Mouse (Mus musculus): ENCODE measurements at regions not wholly inside any gene's neighbourhood (a gene's known extent, or its start where the extent isn't known, plus 50 kb on each side); places are given as distances from the start of the nearest gene placed in this dataset.

DNA sequence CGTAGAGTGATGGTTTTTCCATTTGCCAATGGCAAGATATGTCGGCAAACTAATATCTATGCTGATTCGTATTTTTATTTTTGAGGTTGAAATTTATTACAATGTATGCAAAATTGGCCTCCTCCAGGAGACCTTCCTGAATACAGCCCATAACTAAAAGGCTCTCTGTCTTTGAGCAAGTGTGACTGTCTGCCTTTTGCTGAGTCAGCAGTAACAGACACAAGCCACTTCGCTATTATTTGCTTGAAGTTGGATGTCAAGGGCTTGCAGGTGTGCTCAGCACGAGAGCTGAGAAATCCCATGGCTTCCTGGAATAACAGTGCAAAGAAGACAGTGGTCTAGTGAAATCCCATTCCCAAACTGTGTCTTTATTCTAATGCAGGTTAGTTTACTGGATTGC, 56.9 kb downstream of the Dmrt2 start:
- no peak for DNase-seq (ENCODE audit: low read depth, low spot score)

DNA sequence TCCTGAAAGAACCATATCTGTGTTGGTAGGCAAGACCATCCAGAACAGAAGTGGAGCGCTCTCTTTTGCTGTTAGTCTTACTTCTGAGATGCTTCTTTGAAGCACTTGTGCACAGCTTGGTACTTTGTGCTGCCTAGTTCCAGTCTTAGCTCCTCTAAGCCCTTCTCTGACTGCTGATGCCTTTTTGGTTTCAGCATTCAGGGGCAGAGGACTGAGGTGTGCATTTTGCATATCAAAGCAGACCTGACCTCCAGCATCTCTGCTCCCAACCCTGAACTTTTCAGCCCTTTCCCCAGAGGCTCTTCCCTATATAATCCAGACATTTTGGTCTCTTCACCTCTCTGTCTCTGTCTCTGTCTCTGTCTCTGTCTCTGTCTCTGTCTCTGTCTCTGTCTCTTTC, 57.4 kb downstream of the Dmrt2 start:
- peak; percentile 32 for DNase-seq (ENCODE audit: low read depth, low spot score)

DNA sequence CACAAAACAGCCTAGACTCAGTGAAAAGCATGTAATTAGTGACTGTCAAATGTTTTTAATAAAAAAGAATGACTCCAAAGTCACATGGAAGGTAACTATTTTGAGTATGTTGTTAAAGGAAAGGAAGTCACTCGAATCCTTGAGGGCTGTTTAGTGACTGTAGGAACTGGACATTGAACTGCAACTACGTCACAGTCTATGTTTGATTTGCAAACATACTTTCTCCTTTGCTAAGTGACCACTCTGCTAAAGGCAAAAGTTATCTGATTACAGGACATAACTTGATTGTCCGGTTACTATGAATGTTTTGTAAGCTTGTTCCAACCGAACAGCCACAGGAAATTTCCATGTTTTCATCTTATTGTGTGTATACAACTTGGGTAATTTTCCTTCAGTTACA, 106.2 kb downstream of the Dmrt2 start:
- no peak for DNase-seq (ENCODE audit: low read depth, low spot score)

DNA sequence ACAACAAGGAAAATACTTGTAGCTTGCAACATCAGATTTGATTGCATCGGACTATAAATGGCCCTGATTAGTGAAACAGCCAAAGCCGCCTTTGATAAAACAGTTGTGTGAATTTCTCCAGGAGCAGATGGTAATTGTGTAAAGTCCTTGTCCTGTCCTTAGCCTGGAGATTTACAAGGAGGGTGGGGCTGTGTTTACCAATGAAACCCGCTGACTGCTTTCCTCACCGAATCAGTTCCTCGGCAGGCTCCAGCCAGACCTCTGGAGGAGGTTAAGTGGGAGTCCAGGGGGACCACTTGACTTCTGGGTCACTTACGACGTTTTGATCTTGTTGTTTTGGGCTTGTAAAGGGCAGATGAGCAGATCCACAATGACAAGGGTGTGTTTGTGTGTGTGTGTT, 107.1 kb downstream of the Dmrt2 start:
- peak; percentile 50 for DNase-seq (ENCODE audit: low read depth, low spot score)

DNA sequence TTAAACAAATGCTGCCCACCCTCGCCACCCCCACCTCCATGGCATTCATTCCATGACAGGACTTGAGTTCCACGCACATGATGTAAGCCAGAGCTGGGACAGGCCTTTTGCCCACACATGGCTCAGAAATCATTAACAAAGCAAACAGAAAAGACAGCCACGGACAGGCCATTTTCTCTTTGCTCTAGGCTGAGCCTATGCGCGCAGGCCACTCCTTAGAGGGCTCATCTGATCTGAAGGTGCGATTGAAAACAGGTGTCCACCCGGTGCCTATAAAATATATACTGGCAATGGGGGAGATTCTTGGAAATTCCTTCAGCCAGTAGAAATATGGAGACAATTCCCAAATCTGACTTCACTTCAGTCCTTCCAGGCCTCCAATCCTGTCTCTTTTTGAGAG, 109.1 kb downstream of the Dmrt2 start:
- DNase-seq (ENCODE audit: low read depth, low spot score) = no peak

DNA sequence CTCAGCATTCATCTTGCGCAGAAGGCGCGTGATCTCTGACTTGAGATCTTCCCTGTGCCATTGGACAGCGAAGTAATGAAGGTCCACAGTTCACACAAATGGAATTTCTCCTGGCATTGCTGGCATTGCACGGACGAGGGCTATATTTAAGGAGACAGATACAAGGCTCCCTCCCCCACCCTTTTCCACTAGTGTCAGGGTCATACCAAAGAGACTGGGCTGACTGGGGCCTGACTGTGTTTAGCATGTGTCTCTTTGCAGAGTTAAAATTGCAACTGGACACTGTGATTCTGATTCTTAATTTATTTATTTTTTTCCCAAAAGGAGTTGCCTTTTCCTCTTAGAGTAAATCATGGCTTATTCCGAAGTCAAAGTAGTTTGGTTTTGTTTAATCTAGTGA, 130.5 kb downstream of the Dmrt2 start:
- no peak for DNase-seq (ENCODE audit: low read depth, low spot score)

DNA sequence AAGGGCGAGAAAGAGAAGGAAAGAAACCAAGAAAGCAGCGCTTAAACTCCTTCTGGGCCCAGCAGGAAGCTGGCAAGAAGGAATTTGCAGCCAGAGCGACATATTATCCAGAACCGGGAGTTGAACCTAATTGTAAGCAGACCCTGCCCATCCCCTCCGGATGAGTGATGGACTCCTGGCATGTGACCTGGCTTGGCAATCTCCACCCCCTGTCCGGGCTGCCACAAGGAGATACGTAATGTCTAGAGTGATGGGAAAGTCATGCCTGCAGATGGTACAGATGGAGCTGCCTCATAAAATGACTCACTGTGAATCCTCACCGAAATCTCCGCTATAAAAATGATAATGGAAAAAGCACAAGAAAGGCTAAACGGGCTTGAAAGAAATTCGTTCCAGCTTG, 133.1 kb downstream of the Dmrt2 start:
- no peak for DNase-seq (ENCODE audit: low read depth, low spot score)

DNA sequence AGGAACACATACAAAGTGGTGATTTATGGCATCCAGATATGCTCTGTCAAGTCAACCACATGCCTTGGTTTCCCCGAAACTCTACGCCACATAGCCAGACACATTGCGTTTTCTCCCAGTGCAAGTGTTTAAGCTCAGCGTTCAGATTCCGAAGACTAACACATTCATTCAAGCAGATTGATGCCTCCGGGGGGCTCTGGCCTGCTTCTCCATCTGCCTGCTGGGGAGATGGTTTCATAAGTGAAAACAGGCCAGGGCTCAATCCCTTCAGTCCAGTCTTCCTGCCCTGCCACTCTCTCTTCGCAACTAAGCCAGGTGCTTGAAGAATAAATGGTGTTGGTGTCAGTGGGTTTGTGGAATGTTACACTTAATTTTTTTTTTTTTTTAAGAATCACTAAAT, 141.4 kb downstream of the Dmrt2 start:
- DNase-seq (ENCODE audit: low read depth, low spot score) = no peak

DNA sequence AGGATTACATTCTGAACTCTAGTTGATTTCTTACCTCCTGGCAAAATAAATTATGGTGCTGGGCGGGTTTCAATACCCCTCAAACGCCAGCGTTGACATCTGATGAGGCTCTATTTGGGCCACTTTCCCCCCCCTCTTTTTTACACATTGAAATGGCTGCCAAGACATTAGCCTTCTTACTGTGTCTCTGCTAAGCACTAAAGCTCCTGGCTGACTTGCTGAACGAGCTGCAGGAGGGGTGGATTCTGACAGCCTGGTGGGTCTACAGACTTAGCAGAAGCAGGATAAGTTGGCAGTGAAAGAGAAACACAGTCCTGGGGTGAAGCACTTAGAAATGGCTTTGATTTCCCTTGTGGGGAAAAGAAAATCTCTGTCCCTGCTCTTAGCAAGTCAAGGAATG, 172.9 kb downstream of the Dmrt2 start:
- no peak for DNase-seq (ENCODE audit: low read depth, low spot score)

DNA sequence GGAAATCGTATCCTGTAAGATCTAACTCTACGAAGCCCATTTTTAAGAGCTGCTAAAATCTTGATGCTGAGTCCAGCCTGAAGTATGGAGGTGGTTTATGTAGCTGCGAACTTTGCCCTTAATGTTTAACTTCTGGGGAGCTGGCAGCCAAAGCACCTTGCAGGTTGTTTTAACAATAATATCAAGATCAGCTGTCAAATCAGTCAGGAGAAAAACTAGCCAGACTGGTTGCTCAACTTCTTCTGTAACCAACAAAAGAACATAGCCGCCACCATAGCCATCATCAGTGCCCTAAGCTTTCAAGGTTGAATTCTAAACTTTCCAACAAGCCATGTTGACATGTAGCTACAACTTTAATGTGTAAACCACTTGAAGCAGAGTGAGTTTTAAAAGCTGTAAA, 184.1 kb downstream of the Dmrt2 start:
- DNase-seq (ENCODE audit: low read depth, low spot score) = no peak

DNA sequence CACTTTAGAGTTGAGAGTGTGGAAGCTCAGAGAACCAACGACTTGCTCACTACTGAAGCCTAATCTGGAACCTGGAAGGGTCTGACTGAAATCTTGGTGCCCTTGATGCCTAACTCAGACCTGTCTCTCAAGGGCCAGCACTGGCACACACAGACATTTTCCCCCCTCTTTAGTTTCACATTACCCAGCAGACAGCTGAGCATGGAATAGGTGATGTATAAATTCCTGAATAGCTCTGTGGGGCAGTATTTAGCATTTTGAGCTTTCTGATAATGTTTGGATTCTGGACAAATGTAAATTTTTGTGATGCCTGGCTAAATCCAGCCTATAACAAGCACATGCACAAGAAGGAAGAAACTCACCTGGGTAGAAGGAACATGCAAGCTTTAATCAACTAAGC, 191.1 kb downstream of the Dmrt2 start:
- DNase-seq (ENCODE audit: low read depth, low spot score) = no peak

DNA sequence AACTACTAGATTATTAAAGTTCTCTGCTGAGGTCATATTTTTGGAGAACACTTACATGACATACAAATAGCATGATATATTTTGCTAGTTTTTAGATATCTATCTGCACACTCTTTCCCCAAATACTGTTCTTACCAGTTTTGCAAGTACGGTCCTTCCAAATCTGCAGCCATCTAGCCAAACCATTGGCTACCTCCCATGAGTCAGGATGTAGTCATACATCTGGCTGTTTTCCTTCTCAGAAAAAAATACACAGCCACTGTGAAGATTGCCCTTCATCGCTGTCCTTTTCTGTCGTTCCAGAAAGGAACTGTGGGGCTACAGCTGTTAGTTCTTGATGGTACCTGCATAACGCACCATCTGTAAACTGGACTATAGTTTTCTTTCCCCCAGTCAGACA, 234.5 kb downstream of the Dmrt2 start:
- DNase-seq (ENCODE audit: low read depth, low spot score) = no peak

DNA sequence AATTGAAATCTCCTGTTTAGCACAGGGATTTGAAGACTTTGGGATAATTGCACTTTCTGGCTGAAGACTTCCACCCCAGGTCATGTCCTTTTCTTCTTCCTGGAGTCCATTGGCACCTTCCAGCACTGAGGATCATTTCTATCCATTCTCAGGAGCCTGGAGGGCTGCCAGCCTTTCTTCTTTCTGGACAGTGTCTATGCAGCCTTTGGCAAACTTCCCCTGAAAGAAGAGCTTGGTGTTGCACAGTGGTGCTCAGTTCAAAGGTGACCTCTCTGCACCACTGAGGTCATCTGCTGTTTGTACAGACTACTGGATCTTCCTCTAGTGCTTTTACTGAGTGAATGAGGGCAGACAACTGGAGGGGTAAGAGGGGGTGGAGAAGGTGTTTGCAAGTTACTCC, 249.8 kb downstream of the Dmrt2 start:
- DNase-seq (ENCODE audit: low read depth, low spot score) = no peak

DNA sequence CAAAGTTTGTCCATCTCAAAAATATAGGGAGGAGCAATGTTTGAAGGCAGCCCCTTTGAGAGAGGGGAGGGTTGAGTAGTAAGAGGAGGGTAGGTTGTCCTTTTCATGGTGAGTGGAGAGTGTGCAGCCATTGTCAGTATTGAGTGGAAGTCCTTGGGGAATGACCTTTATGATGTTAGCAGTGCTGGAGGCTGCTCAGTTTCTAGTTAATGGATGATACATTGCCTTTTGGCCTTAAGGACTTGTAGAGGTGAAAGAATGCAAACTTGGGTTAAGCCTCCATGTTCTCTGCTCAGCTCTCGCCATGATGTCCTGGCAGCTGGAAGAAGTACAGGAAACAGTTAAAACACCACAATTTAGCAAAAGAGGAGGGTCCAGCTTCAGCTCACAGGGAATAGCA, 250.6 kb downstream of the Dmrt2 start:
- no peak for DNase-seq (ENCODE audit: low read depth, low spot score)

DNA sequence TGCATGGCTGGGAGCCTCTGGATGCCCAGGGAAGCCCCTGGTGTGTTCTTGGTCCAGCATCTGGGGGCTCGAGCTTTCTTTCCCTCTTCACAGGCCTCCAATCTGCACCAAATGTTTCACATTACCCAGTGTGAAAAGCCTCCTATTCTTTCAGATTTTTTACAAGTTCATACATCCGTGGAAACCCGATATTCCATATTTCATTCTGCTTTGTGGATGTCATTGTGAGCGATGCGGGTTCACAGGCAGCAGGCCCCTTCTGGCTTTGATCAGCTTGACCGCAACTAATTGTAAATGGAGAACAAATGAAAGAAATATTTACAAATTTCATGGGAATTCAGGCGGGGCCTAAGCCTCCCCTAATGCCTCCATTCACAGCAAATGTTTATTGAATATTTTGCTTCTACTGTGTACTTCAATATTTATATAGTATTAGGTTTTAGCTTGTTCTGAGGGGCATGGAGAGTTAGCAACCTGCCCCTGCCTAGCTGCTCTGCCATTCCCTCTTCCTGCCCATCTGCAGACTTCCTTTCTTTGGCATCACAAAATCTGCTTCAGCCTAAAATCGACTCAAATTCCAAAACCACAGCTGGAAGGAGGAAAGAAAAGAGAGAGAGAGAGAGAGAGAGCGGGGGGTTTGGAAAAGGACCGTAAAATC, 251.6 kb downstream of the Dmrt2 start:
- no peak for DNase-seq (ENCODE audit: low read depth, low spot score)

DNA sequence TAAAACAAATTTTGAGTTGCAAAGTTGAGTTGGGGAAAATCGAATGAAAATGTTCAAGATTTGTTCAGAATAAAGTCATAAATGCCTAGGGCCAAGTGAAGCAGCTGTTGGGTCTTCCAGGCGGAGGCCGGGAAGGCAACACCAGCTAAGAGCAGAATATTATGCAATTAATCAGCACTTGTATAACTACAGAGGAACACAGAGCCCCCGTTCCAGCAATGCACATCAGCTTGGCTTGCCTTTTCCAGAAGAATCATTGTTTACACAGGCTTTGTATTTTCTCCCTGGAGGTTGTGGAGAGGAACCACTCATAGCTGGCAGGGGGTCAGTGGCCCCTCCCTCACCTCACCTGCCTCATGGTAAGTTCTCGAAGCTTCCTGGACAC, 252.2 kb downstream of the Dmrt2 start:
- DNase-seq (ENCODE audit: low read depth, low spot score) = no peak

DNA sequence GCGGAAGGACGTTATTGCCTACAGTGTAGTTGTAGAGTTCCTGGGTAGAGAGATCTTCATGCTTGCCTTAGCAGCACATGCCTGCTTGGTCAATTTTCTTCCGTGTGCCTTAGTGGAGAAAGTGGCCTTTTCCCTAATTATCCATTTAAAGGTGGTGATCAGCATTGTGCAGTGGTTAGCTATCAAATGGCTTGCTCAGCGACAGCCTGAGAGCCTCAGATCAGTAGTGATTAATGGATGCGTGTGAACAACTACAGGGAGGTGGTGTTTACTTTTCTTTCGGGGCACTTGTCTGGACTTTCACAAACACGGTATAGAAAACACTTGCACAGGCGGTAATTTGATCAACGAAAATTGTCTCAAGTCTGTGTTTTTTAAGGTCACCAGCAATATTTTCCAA, 255.0 kb downstream of the Dmrt2 start:
- no peak for DNase-seq (ENCODE audit: low read depth, low spot score)

DNA sequence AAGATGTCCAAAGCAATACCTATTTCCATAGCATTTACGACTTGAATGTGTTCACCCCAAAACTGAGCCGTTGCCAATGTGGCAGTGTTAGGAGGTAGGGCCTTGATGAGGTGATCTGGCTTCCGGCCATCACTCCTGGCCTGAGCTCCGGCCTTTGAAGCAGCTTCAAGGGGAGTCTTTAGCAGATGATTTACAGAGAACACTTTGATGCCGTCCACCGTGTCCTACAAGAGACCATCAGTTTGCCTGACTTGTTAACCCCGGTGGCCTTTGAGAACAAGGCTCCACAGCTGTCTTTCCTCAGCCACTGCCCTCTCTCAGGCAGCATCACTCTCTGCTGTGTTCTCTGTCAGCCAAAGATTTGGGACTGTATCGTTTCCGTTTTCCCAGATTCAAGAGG, 265.1 kb downstream of the Dmrt2 start:
- DNase-seq (ENCODE audit: low read depth, low spot score) = no peak

DNA sequence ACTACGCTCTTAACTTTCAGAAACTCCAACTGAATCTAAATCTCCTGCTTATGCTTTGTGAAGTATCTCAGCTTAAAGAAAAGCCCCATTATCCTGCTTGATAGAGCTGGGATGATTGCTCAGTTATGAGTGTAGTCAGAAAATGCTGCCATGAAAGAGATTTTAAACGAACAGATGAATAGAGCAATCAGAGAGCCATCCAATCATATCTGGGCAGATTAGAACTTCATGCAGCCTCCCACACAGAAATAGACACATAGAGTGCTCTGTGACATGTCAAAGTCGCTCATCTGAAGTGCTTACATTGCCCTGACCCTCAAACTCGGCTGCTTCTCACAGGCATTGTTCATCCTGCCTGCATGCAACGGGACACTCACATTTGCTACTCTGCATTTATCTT, 299.0 kb downstream of the Dmrt2 start:
- no peak for DNase-seq (ENCODE audit: low read depth, low spot score)

DNA sequence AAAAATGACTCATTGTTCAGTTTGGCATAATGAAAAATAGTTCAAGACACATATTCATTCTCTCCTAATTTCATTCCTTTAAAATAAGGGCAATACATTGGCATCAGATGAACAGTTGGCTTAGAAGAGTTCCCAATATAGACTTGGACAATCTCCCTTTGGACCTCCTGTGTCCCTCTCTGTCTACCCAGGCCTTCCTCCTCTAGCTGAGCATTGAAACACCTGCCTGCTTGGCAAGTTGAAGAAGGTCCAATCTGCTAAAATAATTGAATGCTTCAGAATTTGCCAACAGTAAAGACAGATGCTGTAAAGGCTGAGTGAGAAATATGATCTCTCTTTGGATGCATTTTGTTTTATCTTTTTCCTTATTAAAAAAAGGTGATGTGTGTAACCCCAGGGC, 303.0 kb downstream of the Dmrt2 start:
- DNase-seq (ENCODE audit: low read depth, low spot score) = no peak

DNA sequence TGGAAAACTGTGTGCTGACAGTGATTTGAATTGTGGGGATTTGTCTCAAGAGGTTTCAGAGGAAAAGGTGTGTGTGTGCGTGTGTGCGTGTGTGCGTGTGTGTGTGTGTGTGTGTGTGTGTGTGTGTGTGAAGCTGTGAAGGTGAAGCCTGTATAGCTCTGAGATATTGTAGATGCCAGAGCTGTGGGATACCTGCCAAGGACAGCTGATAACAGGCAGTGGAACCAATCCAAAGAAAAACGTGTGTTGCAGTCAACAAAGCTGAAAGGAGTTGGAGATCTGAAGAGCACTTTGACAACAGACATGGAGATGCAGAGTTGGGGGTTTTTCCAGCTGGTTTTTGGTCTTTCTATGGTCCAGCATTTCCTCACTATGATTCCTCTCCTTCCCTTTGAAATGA, 308.1 kb downstream of the Dmrt2 start:
- DNase-seq (ENCODE audit: low read depth, low spot score) = no peak

DNA sequence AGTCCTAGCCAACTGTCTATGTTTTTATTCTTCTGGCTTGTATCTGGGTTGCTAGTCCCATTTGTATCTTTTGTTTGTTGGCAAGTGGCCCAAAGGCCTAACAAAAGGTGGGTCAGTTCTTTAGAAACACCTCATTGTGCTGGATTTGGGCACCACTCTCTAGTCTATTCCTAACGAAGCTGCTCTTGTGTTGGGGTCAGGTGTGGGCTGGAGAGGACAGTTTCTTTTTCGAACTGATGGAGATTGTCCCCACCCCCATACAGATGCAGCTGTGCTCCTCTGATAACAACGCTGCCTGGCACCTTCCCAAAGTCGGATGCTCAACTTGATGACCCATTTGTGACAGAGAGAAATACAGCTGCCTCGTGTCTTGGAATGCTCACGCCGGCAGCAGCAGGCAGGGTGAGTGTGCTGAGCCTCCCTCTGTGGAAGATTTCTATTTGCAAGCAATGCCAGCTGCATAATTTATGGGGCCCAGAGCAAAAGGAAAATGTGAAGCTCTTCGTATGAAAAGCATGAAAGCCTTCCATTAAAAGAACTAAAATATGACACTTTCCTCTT, 342.5 kb downstream of the Dmrt2 start:
- no peak for DNase-seq (ENCODE audit: low read depth, low spot score)

DNA sequence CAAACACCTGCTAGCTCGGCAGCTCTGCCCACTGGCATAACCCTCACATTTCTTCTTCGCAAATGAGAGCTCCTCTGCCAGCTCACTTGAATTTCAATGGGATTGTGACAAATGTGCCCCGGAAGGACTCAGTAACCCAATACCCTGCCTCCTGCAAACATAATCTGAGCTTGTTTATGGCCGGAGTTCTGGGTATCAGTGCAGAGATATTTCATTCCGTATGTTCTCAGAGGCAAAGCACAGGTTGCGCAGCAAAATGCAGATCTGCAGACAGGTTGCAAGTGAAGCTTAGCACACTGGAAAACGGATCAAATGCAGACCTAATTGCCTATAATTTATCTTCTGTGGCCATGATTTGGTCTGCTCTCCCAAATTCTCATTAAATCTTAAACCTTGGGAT, 348.9 kb downstream of the Dmrt2 start:
- DNase-seq (ENCODE audit: low read depth, low spot score) = no peak

DNA sequence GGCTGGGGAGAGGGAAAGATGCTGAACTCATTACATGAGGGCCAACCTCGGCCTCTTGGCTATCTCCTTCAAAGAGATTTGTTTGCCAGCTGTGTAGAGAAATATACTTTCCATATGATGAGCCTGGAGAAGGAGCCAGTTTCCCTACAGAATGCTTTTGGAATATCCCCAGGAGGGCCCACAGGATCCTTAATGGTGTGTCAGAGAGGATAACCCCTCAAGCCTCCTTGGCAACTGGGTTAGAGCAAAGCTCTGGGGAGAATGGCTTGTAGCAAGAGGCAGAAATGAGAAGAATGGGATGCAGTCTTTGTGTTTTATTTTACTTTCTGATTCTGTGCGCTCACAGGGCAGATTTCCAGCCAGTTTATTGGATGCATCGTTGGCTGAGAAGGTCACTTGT, 353.9 kb downstream of the Dmrt2 start:
- DNase-seq (ENCODE audit: low read depth, low spot score) = no peak
